Mouse (Mus musculus) cortical plate, adult 2 months (tissue): ENCODE data around the gene Fbxo42.

ENCODE experiments used
- CTCF ChIP-seq: fragments of 200-500 bp; IDR thresholded peaks from 2 replicates; pipeline ENCODE4 v1.5.1; 2011; ENCODE audit warnings: mild to moderate bottlenecking, control low read depth, low read length; ENCODE audit not compliant: insufficient read depth; ENCODE audit errors: extremely low read depth
- POLR2A ChIP-seq: fragments of 200-500 bp; IDR thresholded peaks from 2 replicates; pipeline ENCODE4 v1.6.1; 2011; ENCODE audit warnings: mild to moderate bottlenecking, low read length, control low read depth; ENCODE audit not compliant: insufficient read depth; ENCODE audit errors: extremely low read depth

GRCm38 (mm10) chr4:141235537-141236111, 87.9 kb downstream of the Fbxo42 start:
- TF ChIP-seq CTCF, result no peak
- no peak for TF ChIP-seq POLR2A
